Mouse (Mus musculus) embryonic fibroblast, embryonic 13.5 days (primary cell): Measurements from ENCODE around the gene Nav2.

Source experiments
- CTCF ChIP-seq: IDR thresholded peaks from 2 replicates; pipeline ENCODE4 v1.5.1; 2011; ENCODE audit warnings: mild to moderate bottlenecking, control low read depth, low read length, moderate library complexity, borderline replicate concordance; ENCODE audit not compliant: insufficient read depth
- POLR2A ChIP-seq: IDR thresholded peaks from 2 replicates; pipeline ENCODE4 v1.6.1; 2011; ENCODE audit warnings: low read depth, mild to moderate bottlenecking, control low read depth, low read length, moderate library complexity

- TF ChIP-seq CTCF (no peak), POLR2A (no peak)
Observed at GRCm38 (mm10) chr7:49507943-49508506, 599.5 kb downstream of the Nav2 start.
